Mouse (Mus musculus) layer of hippocampus, adult 9-11 months (tissue): ENCODE data around the gene Ccdc170.
"Not testable (repeated sequence)": the region's sequence is repeated elsewhere in the genome, so short reads cannot be mapped to it uniquely, and the experiment has no call there.

Experiments
- DNase-seq: peaks from one replicate; pipeline ENCODE4 v3.0.0; 2022

Ccdc170 gene

DNA sequence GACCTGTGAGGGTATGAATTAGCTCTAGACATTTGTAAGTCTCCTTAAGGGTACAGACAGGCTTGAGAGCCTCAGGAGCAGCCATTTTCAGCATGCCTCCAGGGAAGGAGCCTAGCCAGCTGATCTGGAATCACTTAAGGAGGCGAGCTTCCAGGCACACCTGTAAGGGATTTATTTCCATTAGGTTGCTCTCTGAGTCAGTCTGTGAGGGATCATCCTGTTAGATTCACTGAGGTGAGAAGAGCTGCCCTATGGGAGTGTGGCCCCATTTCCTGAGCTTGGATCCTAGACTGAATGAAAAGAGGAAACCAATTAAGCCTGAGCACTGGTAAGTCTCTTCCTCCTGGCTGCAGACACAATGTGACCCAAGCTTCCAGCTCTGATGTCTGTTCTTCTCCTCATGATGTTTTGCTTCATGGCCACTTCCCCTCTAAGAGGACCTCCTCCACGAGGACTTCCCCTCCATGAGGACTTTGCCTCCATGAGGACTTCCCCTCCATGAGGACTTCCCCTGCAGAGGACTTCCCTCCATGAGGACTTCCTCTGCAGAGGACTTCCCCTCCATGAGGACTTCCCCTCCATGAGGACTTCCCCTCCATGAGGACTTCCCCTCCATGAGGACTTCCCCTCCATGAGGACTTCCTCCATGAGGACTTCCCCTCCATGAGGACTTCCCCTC lies 118.6 kb downstream of the Ccdc170 start:
- DNase-seq: no peak

DNA sequence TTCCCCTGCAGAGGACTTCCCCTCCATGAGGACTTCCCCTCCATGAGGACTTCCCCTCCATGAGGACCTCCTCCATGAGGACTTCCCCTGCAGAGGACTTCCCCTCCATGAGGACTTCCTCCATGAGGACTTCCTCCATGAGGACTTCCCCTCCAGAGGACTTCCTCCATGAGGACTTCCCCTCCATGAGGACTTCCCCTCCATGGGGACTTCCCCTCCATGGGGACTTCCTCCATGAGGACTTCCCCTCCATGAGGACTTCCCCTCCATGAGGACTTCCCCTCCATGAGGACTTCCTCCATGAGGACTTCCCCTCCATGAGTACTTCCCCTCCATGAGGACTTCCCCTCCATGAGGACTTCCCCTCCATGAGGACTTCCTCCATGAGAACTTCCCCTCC lies 119.3 kb downstream of the Ccdc170 start:
- DNase-seq: not testable (repeated sequence)

DNA sequence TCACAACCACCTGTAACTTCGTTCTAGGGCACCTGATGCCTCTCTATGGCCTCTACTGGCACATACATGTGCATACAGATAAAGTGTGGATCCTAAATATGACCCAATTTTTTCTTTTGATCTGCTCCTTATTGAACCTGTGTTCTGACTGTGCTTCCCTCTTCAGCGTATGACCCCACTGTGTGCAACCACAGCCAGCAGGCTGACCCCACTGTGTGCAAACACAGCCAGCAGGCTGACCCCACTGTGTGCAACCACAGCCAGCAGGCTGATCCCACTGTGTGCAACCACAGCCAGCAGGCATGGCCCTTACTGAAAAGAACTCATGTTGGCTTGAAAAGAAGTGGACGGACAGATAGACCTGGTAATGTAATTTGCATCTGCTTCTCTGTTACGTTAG lies 120.2 kb downstream of the Ccdc170 start:
- DNase-seq: no peak

DNA sequence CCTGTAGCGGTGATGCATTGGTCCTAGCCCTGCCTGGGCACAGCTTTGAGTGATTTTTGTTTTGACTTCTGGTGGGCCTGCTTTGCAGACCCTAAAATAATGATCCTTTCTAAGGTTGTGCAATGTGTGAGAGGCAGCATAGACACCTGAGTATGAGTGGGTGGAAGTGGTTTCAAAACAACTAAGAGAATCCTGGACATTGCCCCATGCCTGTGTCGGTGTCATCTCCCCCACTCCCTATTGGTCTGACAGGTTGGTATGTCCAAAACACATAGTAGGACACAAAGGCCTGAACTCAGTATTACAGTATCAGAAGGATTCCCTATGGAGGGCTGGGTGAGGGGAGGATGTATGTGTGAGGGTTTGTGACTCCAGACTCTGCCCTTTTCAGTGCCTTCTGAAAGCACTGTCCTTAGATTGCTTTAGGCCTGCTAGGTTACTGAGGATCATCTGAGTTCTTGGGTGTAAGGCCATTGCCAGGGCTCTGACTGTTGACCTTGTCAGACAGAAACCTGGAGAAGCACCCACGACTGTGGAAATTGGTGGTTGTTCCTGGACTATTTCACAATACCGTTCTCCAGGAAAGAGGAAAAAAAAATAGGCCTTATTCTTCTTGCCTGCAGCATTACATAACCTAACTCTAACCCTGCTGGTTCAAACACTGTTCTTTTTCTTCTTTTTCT lies 122.4 kb downstream of the Ccdc170 start:
- DNase-seq: no peak

GRCm38 (mm10) chr10:4610234-4610633 lies 127.9 kb downstream of the Ccdc170 start:
- no peak for DNase-seq

GRCm38 (mm10) chr10:4611386-4612155 lies 129.3 kb downstream of the Ccdc170 start, which contains the start of gene Esr1:
TSS of gene Esr1 (plus strand) at chr10:4611593.
- no peak for DNase-seq
